Mouse (Mus musculus): ENCODE results near the gene Ncoa1.
A peak's percentile ranks its signal among the peaks of the same experiment; 100 is the strongest.

The Ncoa1 gene

GRCm38 (mm10) chr12:4476291-4476831 lies 621 bp downstream of the Ncoa1 start:
- DNase-seq (ENCODE audit: low read depth, low spot score), result peak; percentile 80

- DNase-seq (ENCODE audit: low read depth, low spot score), result peak; percentile 61
Observed at GRCm38 (mm10) chr12:4475251-4475993, 1.6 kb downstream of the Ncoa1 start.

GRCm38 (mm10) chr12:4469115-4469514 lies 7.9 kb downstream of the Ncoa1 start:
- no peak for DNase-seq (ENCODE audit: low read depth, low spot score)

- no peak for DNase-seq (ENCODE audit: low read depth, low spot score)
Observed at GRCm38 (mm10) chr12:4463701-4464100, 13.3 kb downstream of the Ncoa1 start.

- DNase-seq (ENCODE audit: low read depth, low spot score), result no peak
Observed at GRCm38 (mm10) chr12:4462420-4462819, 14.6 kb downstream of the Ncoa1 start.

GRCm38 (mm10) chr12:4460990-4461389 lies 16.0 kb downstream of the Ncoa1 start:
- peak; percentile 52 for DNase-seq (ENCODE audit: low read depth, low spot score)

GRCm38 (mm10) chr12:4454956-4455565 lies 21.9 kb downstream of the Ncoa1 start:
- DNase-seq (ENCODE audit: low read depth, low spot score), result peak; percentile 69

GRCm38 (mm10) chr12:4454248-4454647 lies 22.7 kb downstream of the Ncoa1 start:
- peak; percentile 77 for DNase-seq (ENCODE audit: low read depth, low spot score)

- peak; percentile 67 for DNase-seq (ENCODE audit: low read depth, low spot score)
Observed at GRCm38 (mm10) chr12:4452233-4452632, 24.7 kb downstream of the Ncoa1 start.

- peak; percentile 39 for DNase-seq (ENCODE audit: low read depth, low spot score)
Observed at GRCm38 (mm10) chr12:4450485-4450884, 26.5 kb downstream of the Ncoa1 start.

GRCm38 (mm10) chr12:4448076-4448589 lies 28.8 kb downstream of the Ncoa1 start:
- peak; percentile 69 for DNase-seq (ENCODE audit: low read depth, low spot score)

- peak; percentile 37 for DNase-seq (ENCODE audit: low read depth, low spot score)
Observed at GRCm38 (mm10) chr12:4444946-4445345, 32.0 kb downstream of the Ncoa1 start.

- DNase-seq (ENCODE audit: low read depth, low spot score), result no peak
Observed at GRCm38 (mm10) chr12:4441451-4441850, 35.5 kb downstream of the Ncoa1 start.

- peak; percentile 69 for DNase-seq (ENCODE audit: low read depth, low spot score)
Observed at GRCm38 (mm10) chr12:4436198-4436597, 40.8 kb downstream of the Ncoa1 start.

GRCm38 (mm10) chr12:4433549-4433948 lies 43.4 kb downstream of the Ncoa1 start:
- no peak for DNase-seq (ENCODE audit: low read depth, low spot score)

- DNase-seq (ENCODE audit: low read depth, low spot score), result no peak
Observed at GRCm38 (mm10) chr12:4431978-4432377, 45.0 kb downstream of the Ncoa1 start.

- DNase-seq (ENCODE audit: low read depth, low spot score), result no peak
Observed at GRCm38 (mm10) chr12:4430061-4430825, 46.7 kb downstream of the Ncoa1 start.

- no peak for DNase-seq (ENCODE audit: low read depth, low spot score)
Observed at GRCm38 (mm10) chr12:4418824-4419223, 58.2 kb downstream of the Ncoa1 start.

- no peak for DNase-seq (ENCODE audit: low read depth, low spot score)
Observed at GRCm38 (mm10) chr12:4417626-4418263, 59.2 kb downstream of the Ncoa1 start.

GRCm38 (mm10) chr12:4407085-4407484 lies 69.9 kb downstream of the Ncoa1 start:
- no peak for DNase-seq (ENCODE audit: low read depth, low spot score)

- DNase-seq (ENCODE audit: low read depth, low spot score), result no peak
Observed at GRCm38 (mm10) chr12:4406155-4406554, 70.8 kb downstream of the Ncoa1 start.
